Mouse (Mus musculus) MEL (cell line): ENCODE measurements around the gene Accs. TPM values are rescaled to one million over a fixed set of nuclear protein-coding genes. Genes with fewer than 3 reads are reported as not detected.

ENCODE experiments used
- DNase-seq: peaks from one replicate; pipeline ENCODE4 v3.0.0; 2011; ENCODE audit warnings: low read depth, low spot score
- H3K27ac ChIP-seq: 2 replicates; pipeline ENCODE4 v1.5.1; 2012; ENCODE audit warnings: low read depth, mild to moderate bottlenecking, control low read depth, low read length, moderate library complexity; ENCODE audit not compliant: control insufficient read depth
- H3K27me3 ChIP-seq, 2 experiments: fragments of 150-350 bp in 1 of 2; sonication (generic) in 1 of 2; 2 replicates each; pipeline ENCODE4 v1.6.1; 2012; ENCODE audit warnings: low read length in 2 of 2, mild to moderate bottlenecking in 2 of 2, improper control_type of control experiment in 1 of 2, moderate library complexity in 1 of 2; ENCODE audit not compliant: insufficient read depth in 2 of 2, control insufficient read depth in 1 of 2
- H3K36me3 ChIP-seq, 2 experiments: 2 replicates each; pipeline ENCODE4 v1.6.1; 2012 to 2014; ENCODE audit warnings: low read length in 2 of 2, improper control_type of control experiment in 1 of 2, inconsistent platforms in 1 of 2, mild to moderate bottlenecking in 1 of 2; ENCODE audit not compliant: insufficient read depth in 2 of 2, control insufficient read depth in 1 of 2
- H3K4me1 ChIP-seq, 2 experiments: fragments of 150-350 bp in 1 of 2; sonication (generic) in 1 of 2; 2 replicates each; pipeline ENCODE4 v1.6.1; 2012; ENCODE audit warnings: low read length in 2 of 2, improper control_type of control experiment in 1 of 2, mild to moderate bottlenecking in 1 of 2; ENCODE audit not compliant: insufficient read depth in 2 of 2, control insufficient read depth in 1 of 2
- H3K4me3 ChIP-seq, 2 experiments: fragments of 150-350 bp in 1 of 2; sonication (generic) in 1 of 2; 2 replicates each; pipeline ENCODE4 v1.5.1; 2012; ENCODE audit warnings: low read depth in 2 of 2, low read length in 2 of 2, mild to moderate bottlenecking in 2 of 2, moderate library complexity in 2 of 2, control low read depth in 1 of 2, improper control_type of control experiment in 1 of 2; ENCODE audit not compliant: control insufficient read depth in 1 of 2, insufficient read depth in 1 of 2
- H3K79me2 ChIP-seq: 2 replicates; pipeline ENCODE4 v1.6.1; 2012; ENCODE audit warnings: mild to moderate bottlenecking, low read length, moderate library complexity; ENCODE audit not compliant: control insufficient read depth, poor library complexity, insufficient read depth
- H3K9ac ChIP-seq: 2 replicates; pipeline ENCODE4 v1.6.1; 2012; ENCODE audit warnings: low read depth, mild to moderate bottlenecking, control low read depth, low read length, moderate library complexity; ENCODE audit not compliant: control insufficient read depth, poor library complexity, severe bottlenecking
- H3K9me3 ChIP-seq: fragments of 150-350 bp; sonication (generic); replicated peaks from 2 replicates; pipeline ENCODE4 v1.6.1; 2012; ENCODE audit warnings: mild to moderate bottlenecking, low read length, improper control_type of control experiment, moderate library complexity; ENCODE audit not compliant: insufficient read depth
- CHD2 ChIP-seq: IDR thresholded peaks from 2 replicates; pipeline ENCODE4 v1.6.1; 2011; ENCODE audit warnings: low read length, improper control_type of control experiment
- CTCF ChIP-seq, 3 experiments: IDR thresholded peaks in 2 of 3; conservative IDR thresholded peaks in 1 of 3; 2 replicates each; pipeline ENCODE4 v1.5.1; 2011 to 2012; ENCODE audit warnings: low read length in 3 of 3, low read depth in 2 of 3, mild to moderate bottlenecking in 2 of 3, improper control_type of control experiment in 1 of 3, inconsistent platforms in 1 of 3, mixed read lengths in 1 of 3, moderate library complexity in 1 of 3; ENCODE audit not compliant: control insufficient read depth in 1 of 3, insufficient read depth in 1 of 3, poor library complexity in 1 of 3, severe bottlenecking in 1 of 3
- E2F4 ChIP-seq: IDR thresholded peaks from 2 replicates; pipeline ENCODE4 v1.6.1; 2011; ENCODE audit warnings: low read depth, low read length, improper control_type of control experiment, borderline replicate concordance
- JUND ChIP-seq: IDR thresholded peaks from 2 replicates; pipeline ENCODE4 v1.6.1; 2011; ENCODE audit warnings: low read depth, mild to moderate bottlenecking, improper control_type of control experiment, low read length
- MAFK ChIP-seq: IDR thresholded peaks from 2 replicates; pipeline ENCODE4 v1.6.1; 2011; ENCODE audit warnings: low read depth, mild to moderate bottlenecking, low read length, improper control_type of control experiment, borderline replicate concordance
- MAZ ChIP-seq: IDR thresholded peaks from 2 replicates; pipeline ENCODE4 v1.6.1; 2012; ENCODE audit warnings: low read depth, mild to moderate bottlenecking, inconsistent platforms, low read length, improper control_type of control experiment
- NELFE ChIP-seq: IDR thresholded peaks from 2 replicates; pipeline ENCODE4 v1.6.1; 2011; ENCODE audit warnings: low read depth, low read length, improper control_type of control experiment
- POLR2AphosphoS5 ChIP-seq: IDR thresholded peaks from 2 replicates; pipeline ENCODE4 v1.6.1; 2012; ENCODE audit warnings: low read depth, borderline replicate concordance, mild to moderate bottlenecking, inconsistent platforms, low read length, moderate library complexity, mixed read lengths
- RAD21 ChIP-seq: IDR thresholded peaks from 2 replicates; pipeline ENCODE4 v1.6.1; 2011; ENCODE audit warnings: mild to moderate bottlenecking, low read depth, low read length, improper control_type of control experiment
- SMC3 ChIP-seq: IDR thresholded peaks from 2 replicates; pipeline ENCODE4 v1.6.1; 2011; ENCODE audit warnings: low read depth, low read length, improper control_type of control experiment
- TAL1 ChIP-seq: IDR thresholded peaks from 2 replicates; pipeline ENCODE4 v1.6.1; 2012; ENCODE audit warnings: mild to moderate bottlenecking, inconsistent platforms, low read length, moderate library complexity, mixed read lengths
- TCF12 ChIP-seq: IDR thresholded peaks from 2 replicates; pipeline ENCODE4 v1.6.1; 2014; ENCODE audit warnings: low read depth, mild to moderate bottlenecking, inconsistent platforms, low read length, improper control_type of control experiment, moderate library complexity
- UBTF ChIP-seq: IDR thresholded peaks from 2 replicates; pipeline ENCODE4 v1.6.1; 2012; ENCODE audit warnings: low read depth, mild to moderate bottlenecking, inconsistent platforms, low read length, improper control_type of control experiment, moderate library complexity, borderline replicate concordance; ENCODE audit not compliant: insufficient read depth
- ZKSCAN1 ChIP-seq: IDR thresholded peaks from 2 replicates; pipeline ENCODE4 v1.6.1; 2012; ENCODE audit warnings: low read depth, mild to moderate bottlenecking, inconsistent platforms, low read length, improper control_type of control experiment, moderate library complexity
- ZMIZ1 ChIP-seq: IDR thresholded peaks from 2 replicates; pipeline ENCODE4 v1.6.1; 2012; ENCODE audit warnings: low read depth, mild to moderate bottlenecking, inconsistent platforms, low read length, improper control_type of control experiment, moderate library complexity
- polyA plus RNA-seq, 2 experiments: library from polyadenylated mRNA; stranded (reverse) in 1 of 2; unstranded in 1 of 2; fragments of >175 nt in 1 of 2; fragments of >200 nt in 1 of 2; gene quantifications; 2 replicates each; pipeline versions ENCODE4 v1.2.1 to v1.2.4; 2012; ENCODE audit warnings: low replicate concordance in 2 of 2, low read depth in 1 of 2; ENCODE audit not compliant: insufficient read length in 2 of 2, insufficient read depth in 1 of 2, missing spikeins in 1 of 2
- total RNA-seq: library from RNA; depleted of rRNA; stranded (reverse); fragments of 300-350 nt; gene quantifications from 2 replicates; pipeline ENCODE4 v1.2.3, GENCODE M21; 2012

Gene Accs
- total and polyA plus RNA-seq, 3 experiments: 1.0 to 4.5 TPM; not detected in 1

- no peaks in the 10 kb centered on the region for H3K36me3 ChIP-seq
- H3K27me3 ChIP-seq: no peaks in the 10 kb centered on the region; a peak in 3 of 4 replicates
- no peaks in the 10 kb centered on the region for H3K4me1 ChIP-seq
- no peak overlapping the region for H3K9ac ChIP-seq
- H3K4me3 ChIP-seq: no peak overlapping the region
- peak; percentile 31 for DNase-seq
- H3K27ac ChIP-seq: no peak overlapping the region
- no peak for TF ChIP-seq MAZ
- TF ChIP-seq E2F4: no peak
- no peak for TF ChIP-seq TAL1
- TF ChIP-seq CHD2: no peak
- no peak for TF ChIP-seq ZKSCAN1
- no peak for TF ChIP-seq ZMIZ1
- peak in 2 of 3 experiments; percentile 32 to 61; a peak in 4 of 6 replicates for TF ChIP-seq CTCF (IDR thresholded peaks at IDR 0.05 in 2 of 3, conservative IDR thresholded peaks at IDR 0.05 in 1 of 3; ENCODE audit: control insufficient read depth in 1 of 3, insufficient read depth in 1 of 3, low read depth in 2 of 3, low read length in 3 of 3, poor library complexity in 1 of 3, severe bottlenecking in 1 of 3)
- TF ChIP-seq RAD21: peak; percentile 33
- TF ChIP-seq MAFK: no peak
- no peaks in the 10 kb centered on the region for H3K9me3 ChIP-seq
- H3K79me2 ChIP-seq: no peaks in the 10 kb centered on the region
These were observed 33.3 kb upstream of the Accs start for GRCm38 (mm10) chr2:93883066-93883465.

- DNase-seq: no peak
- Histone ChIP-seq H3K9me3 (no peaks in the 10 kb centered on the region), H3K79me2 (no peaks in the 10 kb centered on the region), H3K4me3 (no peak overlapping the region), H3K36me3 (no peaks in the 10 kb centered on the region), H3K27ac (no peak overlapping the region), H3K9ac (no peak overlapping the region), H3K4me1 (no peaks in the 10 kb centered on the region), H3K27me3 (no peaks in the 10 kb centered on the region; a peak in 3 of 4 replicates)
- TF ChIP-seq POLR2AphosphoS5 (no peak), NELFE (no peak), CTCF (IDR thresholded peaks at IDR 0.05 in 2 of 3, conservative IDR thresholded peaks at IDR 0.05 in 1 of 3; ENCODE audit: control insufficient read depth in 1 of 3, insufficient read depth in 1 of 3, low read depth in 2 of 3, low read length in 3 of 3, poor library complexity in 1 of 3, severe bottlenecking in 1 of 3) (no peak), JUND (no peak), SMC3 (no peak), UBTF (no peak), TAL1 (no peak), TCF12 (no peak)
These were observed 32.1 kb upstream of the Accs start for GRCm38 (mm10) chr2:93881640-93882367.
